Mouse (Mus musculus) brown adipose tissue, adult 24 weeks (tissue): ENCODE measurements at regions not wholly inside any gene's neighbourhood (a gene's known extent, or its start where the extent isn't known, plus 50 kb on each side); places are given as distances from the start of the nearest gene placed in this dataset.

Source experiments
- H3K27ac ChIP-seq: fragments of 200-500 bp; replicated peaks from 2 replicates; pipeline ENCODE4 v1.5.1; 2012; ENCODE audit warnings: low read depth, mild to moderate bottlenecking, low read length
- H3K4me1 ChIP-seq: fragments of 200-500 bp; 2 replicates; pipeline ENCODE4 v1.6.1; 2012; ENCODE audit warnings: low read length, mixed read lengths; ENCODE audit not compliant: control insufficient read depth, insufficient read depth, insufficient read length
- H3K4me3 ChIP-seq: fragments of 200-500 bp; 2 replicates; pipeline ENCODE4 v1.5.1; 2012; ENCODE audit warnings: low read depth, mild to moderate bottlenecking, low read length, moderate library complexity; ENCODE audit not compliant: insufficient read depth

- H3K4me1 ChIP-seq = no peaks in the 10 kb centered on the region
- no peak overlapping the region for H3K4me3 ChIP-seq
- H3K27ac ChIP-seq = no peak overlapping the region
Measured at GRCm38 (mm10) chr7:117044926-117045325, 335.9 kb upstream of the Xylt1 start.

- no peak overlapping the region for H3K27ac ChIP-seq
- H3K4me1 ChIP-seq = no peaks in the 10 kb centered on the region
- H3K4me3 ChIP-seq = no peak overlapping the region
Measured at GRCm38 (mm10) chr7:117049249-117049648, 331.5 kb upstream of the Xylt1 start.

DNA sequence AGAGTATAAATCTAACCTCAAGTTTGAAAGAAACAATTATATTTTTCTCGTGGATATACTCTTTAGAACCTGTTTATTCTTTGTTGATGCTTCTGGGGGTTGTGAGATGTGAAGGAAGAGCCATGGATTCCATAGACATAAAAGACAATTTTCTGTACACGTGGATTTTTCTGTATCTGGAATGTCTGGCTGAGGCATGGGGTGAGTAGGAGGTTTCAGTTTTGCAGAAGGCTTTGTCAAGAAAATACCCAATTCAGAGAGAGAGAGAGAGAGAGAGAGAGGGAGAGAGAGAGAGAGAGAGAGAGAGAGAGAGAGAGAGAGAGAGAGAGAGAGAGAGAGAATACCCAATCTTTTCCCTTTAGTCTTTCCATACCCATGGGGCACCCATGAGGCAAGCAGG lies 315.0 kb upstream of the Xylt1 start:
- no peaks in the 10 kb centered on the region for H3K4me1 ChIP-seq
- H3K4me3 ChIP-seq = no peak overlapping the region
- no peak overlapping the region for H3K27ac ChIP-seq

DNA sequence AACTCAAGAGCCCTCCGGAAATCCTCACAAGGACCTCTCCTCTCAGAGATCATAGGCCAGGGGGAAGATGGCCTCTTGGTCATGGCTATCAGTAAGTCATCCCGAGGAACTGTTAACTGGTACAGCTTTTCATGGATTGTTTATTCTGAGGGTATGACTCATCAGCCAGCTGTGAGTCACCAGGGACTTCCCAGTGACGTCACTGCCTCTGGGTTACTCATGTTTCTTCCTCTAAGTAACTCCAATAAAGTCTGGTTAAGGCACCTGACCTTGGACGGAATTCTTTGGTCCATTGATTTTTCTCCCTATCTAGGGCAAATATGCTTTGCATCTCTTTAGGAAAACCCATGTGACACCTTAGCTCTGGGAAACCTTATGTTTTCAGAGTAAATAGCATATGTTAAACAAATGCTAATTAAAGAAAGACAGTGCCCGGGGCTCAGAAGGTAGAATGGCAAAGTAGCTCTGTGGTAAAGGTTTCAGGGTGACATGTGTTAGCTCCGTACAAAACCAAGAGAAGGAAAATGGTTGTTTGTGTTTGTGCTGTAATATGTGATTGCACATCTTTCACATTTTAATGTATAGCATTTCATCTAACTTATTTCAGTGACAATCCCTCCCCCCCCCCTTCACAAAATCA lies 289.7 kb upstream of the Xylt1 start:
- peaks cover 3% of the 10 kb centered on the region for H3K4me1 ChIP-seq
- no peak overlapping the region for H3K4me3 ChIP-seq
- H3K27ac ChIP-seq = no peak overlapping the region

GRCm38 (mm10) chr7:117092860-117093259 lies 287.9 kb upstream of the Xylt1 start:
- Histone ChIP-seq H3K4me3 (no peak overlapping the region), H3K27ac (no peak overlapping the region), H3K4me1 (peaks cover 3% of the 10 kb centered on the region)

- H3K4me1 ChIP-seq = no peaks in the 10 kb centered on the region
- H3K4me3 ChIP-seq = no peak overlapping the region
- no peak overlapping the region for H3K27ac ChIP-seq
Measured at GRCm38 (mm10) chr7:117097618-117098017, 283.2 kb upstream of the Xylt1 start.

DNA sequence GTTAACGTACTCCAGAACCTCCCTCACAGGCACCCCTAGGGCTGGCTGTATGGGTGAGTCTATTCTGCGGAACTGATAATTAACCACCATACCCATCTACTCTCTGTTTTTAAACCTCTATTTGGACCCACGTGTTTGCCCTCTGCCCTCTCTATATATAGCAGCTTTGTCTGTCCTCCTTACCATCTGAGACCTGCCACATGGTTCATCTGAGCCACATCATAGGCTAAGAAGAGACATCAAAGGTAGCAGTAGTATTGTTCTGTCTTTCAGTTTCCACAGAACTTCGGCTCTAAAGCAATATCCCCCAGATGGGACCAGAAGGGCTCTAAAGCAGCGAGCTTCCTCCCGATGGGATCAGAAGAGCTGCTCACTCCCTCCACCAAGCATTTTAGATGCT lies 281.7 kb upstream of the Xylt1 start:
- Histone ChIP-seq H3K4me1 (no peaks in the 10 kb centered on the region), H3K4me3 (no peak overlapping the region), H3K27ac (no peak overlapping the region)

GRCm38 (mm10) chr7:117103035-117103434 lies 277.7 kb upstream of the Xylt1 start:
- Histone ChIP-seq H3K27ac (no peak overlapping the region), H3K4me3 (no peak overlapping the region), H3K4me1 (no peaks in the 10 kb centered on the region)

DNA sequence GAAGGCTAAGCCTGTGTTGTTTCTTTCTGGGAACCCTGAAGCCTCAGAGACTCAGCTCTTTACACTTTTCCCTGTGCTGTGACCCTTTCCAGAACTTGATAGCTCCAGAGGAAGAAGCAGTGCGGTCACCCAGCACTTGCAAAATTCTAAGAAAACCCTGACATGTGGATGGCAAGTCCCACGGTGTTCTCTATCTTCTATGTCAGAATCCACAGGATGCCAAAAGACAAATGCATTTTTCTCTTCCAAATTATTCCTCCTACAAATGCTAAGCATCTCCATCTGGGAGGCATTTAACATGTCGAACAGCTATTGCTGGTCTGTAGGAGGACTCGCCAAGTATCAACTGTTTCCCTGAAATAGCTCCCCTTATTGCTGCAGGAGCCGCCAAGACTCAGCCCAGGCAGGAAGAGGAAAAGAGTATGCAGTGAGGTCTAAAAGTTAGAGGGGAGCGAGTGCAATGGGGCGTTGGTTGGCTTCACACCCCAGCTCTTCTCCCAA lies 274.0 kb upstream of the Xylt1 start:
- no peaks in the 10 kb centered on the region for H3K4me1 ChIP-seq
- no peak overlapping the region for H3K4me3 ChIP-seq
- no peak overlapping the region for H3K27ac ChIP-seq

- no peak overlapping the region for H3K4me3 ChIP-seq
- H3K27ac ChIP-seq = no peak overlapping the region
- no peaks in the 10 kb centered on the region for H3K4me1 ChIP-seq
Measured at GRCm38 (mm10) chr7:117108391-117108790, 272.4 kb upstream of the Xylt1 start.

DNA sequence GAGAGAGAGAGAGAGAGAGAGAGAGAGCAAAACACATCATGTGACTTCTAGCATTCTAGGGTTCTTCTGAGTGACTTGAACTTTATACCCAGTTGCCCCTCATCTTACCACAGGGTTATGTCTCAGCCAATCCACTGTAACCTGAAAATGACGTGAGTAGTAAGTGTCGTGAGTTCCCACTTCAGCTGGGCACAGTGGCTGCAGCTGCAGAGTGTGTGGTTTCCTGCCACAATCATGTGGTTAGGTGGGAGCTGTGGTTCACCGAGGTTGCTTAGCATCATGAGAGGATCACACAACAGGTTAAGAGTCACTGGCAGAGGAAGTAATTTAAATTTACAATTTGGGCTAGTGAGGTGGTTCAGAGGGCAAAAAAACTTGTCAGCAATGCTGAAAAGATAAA lies 253.1 kb upstream of the Xylt1 start:
- Histone ChIP-seq H3K4me3 (no peak overlapping the region), H3K27ac (no peak overlapping the region), H3K4me1 (no peaks in the 10 kb centered on the region)

- no peak overlapping the region for H3K4me3 ChIP-seq
- no peak overlapping the region for H3K27ac ChIP-seq
- H3K4me1 ChIP-seq = 0 out of 2 replicates have a peak, but pooled peaks cover 4% of the 10 kb centered on the region
Measured at GRCm38 (mm10) chr7:117134869-117135268, 245.9 kb upstream of the Xylt1 start.

- Histone ChIP-seq H3K4me3 (no peak overlapping the region), H3K27ac (no peak overlapping the region), H3K4me1 (0 out of 2 replicates have a peak, but pooled peaks cover 4% of the 10 kb centered on the region)
Measured at GRCm38 (mm10) chr7:117138681-117139080, 242.1 kb upstream of the Xylt1 start.

GRCm38 (mm10) chr7:117139245-117139970 lies 241.4 kb upstream of the Xylt1 start:
- H3K4me1 ChIP-seq = 0 out of 2 replicates have a peak, but pooled peaks cover 4% of the 10 kb centered on the region
- no peak overlapping the region for H3K4me3 ChIP-seq
- no peak overlapping the region for H3K27ac ChIP-seq

- Histone ChIP-seq H3K4me1 (0 out of 2 replicates have a peak, but pooled peaks cover 4% of the 10 kb centered on the region), H3K4me3 (no peak overlapping the region), H3K27ac (no peak overlapping the region)
Measured at GRCm38 (mm10) chr7:117139971-117140247, 240.9 kb upstream of the Xylt1 start.

GRCm38 (mm10) chr7:117146809-117147208 lies 234.0 kb upstream of the Xylt1 start:
- H3K4me3 ChIP-seq = no peak overlapping the region
- no peaks in the 10 kb centered on the region for H3K4me1 ChIP-seq
- H3K27ac ChIP-seq = no peak overlapping the region
